Mouse (Mus musculus) heart, adult 2 months (tissue): ENCODE results near the gene Rpsa.

ENCODE experiments used
- CTCF ChIP-seq: fragments of 200-600 bp; IDR thresholded peaks from 2 replicates; pipeline ENCODE4 v1.8.1; 2022; ENCODE audit warnings: antibody characterized with exemption, mild to moderate bottlenecking, moderate library complexity
- EP300 ChIP-seq: fragments of 200-500 bp; IDR thresholded peaks from 2 replicates; pipeline ENCODE4 v1.6.1; 2011; ENCODE audit warnings: low read depth, low read length, control low read depth; ENCODE audit not compliant: insufficient read depth
- POLR2A ChIP-seq: fragments of 200-500 bp; IDR thresholded peaks from 2 replicates; pipeline ENCODE4 v1.6.1; 2011; ENCODE audit warnings: mild to moderate bottlenecking, low read depth, low read length, control low read depth; ENCODE audit not compliant: insufficient read depth

DNA sequence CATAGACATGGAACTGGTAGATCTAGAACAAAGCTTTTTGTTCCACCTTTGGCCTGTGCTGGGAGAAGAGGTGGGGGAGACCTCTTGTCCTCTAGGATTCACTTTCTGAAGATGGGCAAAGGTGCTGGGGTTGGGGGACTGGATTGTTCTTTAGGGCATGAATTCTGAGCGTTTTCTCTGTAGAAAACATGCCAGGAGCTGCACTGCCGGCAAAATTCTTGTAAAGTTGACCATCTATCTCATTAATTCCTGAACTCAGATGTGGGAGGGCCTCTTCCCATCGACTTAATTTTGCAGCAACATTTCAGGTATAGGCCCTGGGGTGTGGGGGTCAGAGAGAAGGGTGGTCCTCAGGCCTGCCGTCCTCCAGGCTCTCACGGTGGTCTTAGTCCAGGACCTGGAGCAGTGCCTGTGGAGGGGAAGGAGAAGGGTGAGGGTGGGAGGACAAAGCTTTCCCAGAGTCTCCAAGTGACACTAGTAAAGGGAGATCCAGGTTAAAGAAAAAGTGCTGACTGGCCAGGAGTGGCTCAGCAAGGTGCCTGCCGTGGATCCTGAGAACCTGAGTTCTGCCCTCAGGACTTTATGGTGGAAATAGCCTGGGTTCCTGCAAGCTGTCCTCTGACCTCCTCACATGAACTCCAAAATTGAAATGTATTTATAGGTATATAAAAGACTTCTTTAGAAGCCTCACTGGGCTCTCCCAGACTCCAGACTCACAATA is 6.4 kb downstream of the Rpsa start:
- TF ChIP-seq POLR2A (0 out of 2 replicates have a peak, but pooled peaks have one; percentile 7), CTCF (no peak), EP300 (no peak)
